ENCODE assay signal across 22 mouse cellular contexts in genomic region chr4:62477542-62478244, GRCm38 (mm10). TPM values are rescaled to one million over a fixed set of nuclear protein-coding genes. Genes with fewer than 3 reads are reported as not detected.
DNase-seq lines count a peak whose midpoint lies in the region; ATAC-seq and TF ChIP-seq lines count a peak whose summit lies in the region.
"Had no signal": no experiment of that assay in that cellular context is flagged by ENCODE, and none has a peak within 500 bp of the region (broad histone marks: within the 10 kb centered on the region; RNA-seq: fewer than 3 reads in every experiment).

No protein-coding gene starts in this region.

- H3K9me3 ChIP-seq in kidney, embryonic 16.5 days (ENCODE audit: low read length): no peaks in the 10 kb centered on the region
- H3K9me3 ChIP-seq in lung, postnatal 0 days (ENCODE audit: low read length): no peaks in the 10 kb centered on the region
- H3K9me3 ChIP-seq in intestine, embryonic 16.5 days (ENCODE audit: control insufficient read depth, low read length): no peaks in the 10 kb centered on the region
- H3K9me3 ChIP-seq in stomach, embryonic 15.5 days: no peaks in the 10 kb centered on the region
- H3K9me3 ChIP-seq: embryonic facial prominence, embryonic 13.5 days; heart, embryonic 10.5 days; hindbrain, embryonic 12.5 days had no signal

- peak; percentile 16; the same call in 1 of the 2 replicates for TF ChIP-seq EP300 in lung, postnatal 0 days (IDR thresholded peaks at IDR 0.05)

- H3K27ac ChIP-seq in kidney, embryonic 16.5 days (ENCODE audit: low read length): peak overlapping the region; percentile 39; the same call in 1 of the 2 replicates
- peak overlapping the region; percentile 47 for H3K27ac ChIP-seq in lung, postnatal 0 days (ENCODE audit: low read length)
- H3K27ac ChIP-seq in intestine, embryonic 16.5 days (ENCODE audit: low read length): peak overlapping the region; percentile 49; the same call in 1 of the 2 replicates
- peak overlapping the region; percentile 52; the same call in 1 of the 2 replicates for H3K27ac ChIP-seq in stomach, embryonic 15.5 days
- H3K27ac ChIP-seq: embryonic facial prominence, embryonic 13.5 days; heart, embryonic 10.5 days; hindbrain, embryonic 12.5 days had no signal

- no peak for TF ChIP-seq CTCF in lung, postnatal 0 days (IDR thresholded peaks at IDR 0.05)

- no peak for DNase-seq in kidney, postnatal 36 days
- DNase-seq in lung, postnatal 0 days (ENCODE audit: low spot score): peak; percentile 63
- no peak for DNase-seq in lung, postnatal 36 days
- no peak for DNase-seq in gastrocnemius, adult 18-20 months (ENCODE audit: low spot score)
- DNase-seq: adrenal gland, adult 2 months; adrenal gland, postnatal 25 days; cerebellum, adult 18-20 months; cerebellum, adult 9-11 months; cerebellum, postnatal 36 days; gastrocnemius, postnatal 10 days; heart, adult 18-20 months; heart, postnatal 10 days; heart, postnatal 4 days had no signal

- no peaks in the 10 kb centered on the region for H3K27me3 ChIP-seq in kidney, embryonic 16.5 days (ENCODE audit: insufficient read depth, low read length)
- H3K27me3 ChIP-seq in lung, postnatal 0 days (replicated peaks; ENCODE audit: insufficient read depth, low read length): no peaks in the 10 kb centered on the region
- no peaks in the 10 kb centered on the region for H3K27me3 ChIP-seq in intestine, embryonic 16.5 days (replicated peaks; ENCODE audit: control insufficient read depth, insufficient read depth, low read length)
- H3K27me3 ChIP-seq in stomach, embryonic 15.5 days (replicated peaks): no peaks in the 10 kb centered on the region

- ATAC-seq in kidney, embryonic 16.5 days (ENCODE audit: low FRiP score, low TSS enrichment): no peak
- peak; percentile 66 for ATAC-seq in lung, postnatal 0 days
- no peak for ATAC-seq in intestine, embryonic 16.5 days
- no peak for ATAC-seq in stomach, embryonic 15.5 days (ENCODE audit: insufficient read depth, low FRiP score, low read depth)
- ATAC-seq: forebrain, embryonic 14.5 days had no signal

- no peak overlapping the region for H3K9ac ChIP-seq in kidney, embryonic 16.5 days (replicated peaks; ENCODE audit: low read length)
- no peak overlapping the region for H3K9ac ChIP-seq in lung, postnatal 0 days (replicated peaks; ENCODE audit: low read depth)
- H3K9ac ChIP-seq in intestine, embryonic 16.5 days (ENCODE audit: low read depth, low read length): no peak overlapping the region
- H3K9ac ChIP-seq in stomach, embryonic 15.5 days: no peak overlapping the region
- H3K9ac ChIP-seq: embryonic facial prominence, embryonic 13.5 days; hindbrain, embryonic 12.5 days had no signal

- H3K4me1 ChIP-seq in kidney, embryonic 16.5 days (ENCODE audit: insufficient read depth, low read length): peaks cover 12% of the 10 kb centered on the region
- no peaks in the 10 kb centered on the region; the same call in 1 of the 2 replicates for H3K4me1 ChIP-seq in lung, postnatal 0 days (ENCODE audit: insufficient read depth, low read depth, low read length)
- no peaks in the 10 kb centered on the region for H3K4me1 ChIP-seq in intestine, embryonic 16.5 days (ENCODE audit: control insufficient read depth, insufficient read depth, low read length)
- H3K4me1 ChIP-seq in stomach, embryonic 15.5 days: no peaks in the 10 kb centered on the region

- H3K36me3 ChIP-seq in kidney, embryonic 16.5 days (ENCODE audit: insufficient read depth, low read length): no peaks in the 10 kb centered on the region
- no peaks in the 10 kb centered on the region for H3K36me3 ChIP-seq in lung, postnatal 0 days (ENCODE audit: insufficient read depth, low read length)
- H3K36me3 ChIP-seq in intestine, embryonic 16.5 days (ENCODE audit: control insufficient read depth, insufficient read depth, low read length): no peaks in the 10 kb centered on the region
- no peaks in the 10 kb centered on the region for H3K36me3 ChIP-seq in stomach, embryonic 15.5 days
- H3K36me3 ChIP-seq: embryonic facial prominence, embryonic 13.5 days; heart, embryonic 10.5 days; hindbrain, embryonic 12.5 days had no signal

- H3K4me3 ChIP-seq in kidney, embryonic 16.5 days (ENCODE audit: low read length): no peak overlapping the region
- no peak overlapping the region for H3K4me3 ChIP-seq in lung, postnatal 0 days (ENCODE audit: low read depth, low read length)
- no peak overlapping the region for H3K4me3 ChIP-seq in intestine, embryonic 16.5 days (ENCODE audit: low read length)
- H3K4me3 ChIP-seq in stomach, embryonic 15.5 days (replicated peaks): no peak overlapping the region
- H3K4me3 ChIP-seq: embryonic facial prominence, embryonic 13.5 days; heart, embryonic 10.5 days; hindbrain, embryonic 12.5 days had no signal

- 77% methylated on average over 6 of the region's 6 CpGs for WGBS in kidney, embryonic 16.5 days
- WGBS in lung, postnatal 0 days: 54% methylated on average over 6 of the region's 6 CpGs
- 57% methylated on average over 6 of the region's 6 CpGs for WGBS in intestine, embryonic 16.5 days
- WGBS in stomach, embryonic 15.5 days: 75% methylated on average over 6 of the region's 6 CpGs

- no peak overlapping the region for H3K4me2 ChIP-seq in kidney, embryonic 16.5 days (replicated peaks; ENCODE audit: low read depth, low read length)
- H3K4me2 ChIP-seq in lung, postnatal 0 days (replicated peaks; ENCODE audit: low read depth, low read length): no peak overlapping the region
- H3K4me2 ChIP-seq in intestine, embryonic 16.5 days (ENCODE audit: low read depth, low read length): no peak overlapping the region
- H3K4me2 ChIP-seq in stomach, embryonic 15.5 days: no peak overlapping the region
- H3K4me2 ChIP-seq: embryonic facial prominence, embryonic 13.5 days; hindbrain, embryonic 12.5 days had no signal

RNA-seq across cellular contexts. Expression of gene Bspry, which starts 2.2 kb away (rescaled TPM):
- 25.9 and 28.3 TPM in 2 replicates for polyA plus RNA-seq in kidney, embryonic 16.5 days (2015; fragmentation: Nextera tagmentation; extraction: Ambion mirVana)
- 26.8 and 33.0 TPM in 2 replicates for polyA plus RNA-seq in lung, postnatal 0 days (2015; fragmentation: Nextera tagmentation; extraction: Ambion mirVana)
- polyA plus RNA-seq in intestine, embryonic 16.5 days (2015; fragmentation: Nextera tagmentation; extraction: Ambion mirVana): 29.9 and 31.6 TPM in 2 replicates
- 28.4 and 29.9 TPM in 2 replicates for polyA plus RNA-seq in stomach, embryonic 15.5 days (2015; fragmentation: Nextera tagmentation; extraction: Ambion mirVana)
- not detected for total RNA-seq in gastrocnemius, adult 18-20 months (2021)
- total RNA-seq: heart, postnatal 4 days had no signal

RNA-seq across cellular contexts. Expression of gene Wdr31, which starts 7.0 kb away (rescaled TPM):
- 13.2 and 14.3 TPM in 2 replicates for polyA plus RNA-seq in kidney, embryonic 16.5 days (2015; fragmentation: Nextera tagmentation; extraction: Ambion mirVana)
- 5.2 and 6.1 TPM in 2 replicates for polyA plus RNA-seq in lung, postnatal 0 days (2015; fragmentation: Nextera tagmentation; extraction: Ambion mirVana)
- polyA plus RNA-seq in intestine, embryonic 16.5 days (2015; fragmentation: Nextera tagmentation; extraction: Ambion mirVana): 5.1 and 7.3 TPM in 2 replicates
- polyA plus RNA-seq in stomach, embryonic 15.5 days (2015; fragmentation: Nextera tagmentation; extraction: Ambion mirVana): 6.2 and 7.8 TPM in 2 replicates
- total RNA-seq in gastrocnemius, adult 18-20 months (2021): under 1 TPM; 0.25 to 0.64 TPM

RNA-seq across cellular contexts. Expression of gene Hdhd3, which starts 25.6 kb away (rescaled TPM):
- 17.3 and 20.6 TPM in 2 replicates for polyA plus RNA-seq in kidney, embryonic 16.5 days (2015; fragmentation: Nextera tagmentation; extraction: Ambion mirVana)
- polyA plus RNA-seq in lung, postnatal 0 days (2015; fragmentation: Nextera tagmentation; extraction: Ambion mirVana): 15.0 and 18.3 TPM in 2 replicates
- polyA plus RNA-seq in intestine, embryonic 16.5 days (2015; fragmentation: Nextera tagmentation; extraction: Ambion mirVana): 115 and 118 TPM in 2 replicates
- polyA plus RNA-seq in stomach, embryonic 15.5 days (2015; fragmentation: Nextera tagmentation; extraction: Ambion mirVana): 27.3 and 30.7 TPM in 2 replicates
- total RNA-seq in gastrocnemius, adult 18-20 months (2021): 1 to 10 TPM; 1.1 to 1.3 TPM

RNA-seq across cellular contexts. Expression of gene Alad, which starts 42.0 kb away (rescaled TPM):
- polyA plus RNA-seq in kidney, embryonic 16.5 days (2015; fragmentation: Nextera tagmentation; extraction: Ambion mirVana): 108 and 113 TPM in 2 replicates
- 110 and 111 TPM in 2 replicates for polyA plus RNA-seq in lung, postnatal 0 days (2015; fragmentation: Nextera tagmentation; extraction: Ambion mirVana)
- 189 and 191 TPM in 2 replicates for polyA plus RNA-seq in intestine, embryonic 16.5 days (2015; fragmentation: Nextera tagmentation; extraction: Ambion mirVana)
- polyA plus RNA-seq in stomach, embryonic 15.5 days (2015; fragmentation: Nextera tagmentation; extraction: Ambion mirVana): 121 and 142 TPM in 2 replicates
- 10 to 100 TPM; 29.5 to 32.4 TPM for total RNA-seq in gastrocnemius, adult 18-20 months (2021)

RNA-seq across cellular contexts. Expression of gene Rnf183, which starts 42.6 kb away (rescaled TPM):
- polyA plus RNA-seq in kidney, embryonic 16.5 days (2015; fragmentation: Nextera tagmentation; extraction: Ambion mirVana): 0.40 and 0.95 TPM in 2 replicates
- polyA plus RNA-seq in lung, postnatal 0 days (2015; fragmentation: Nextera tagmentation; extraction: Ambion mirVana): 0.15 TPM in 1 of 2 replicates, not detected in the other
- not detected in 2 replicates for polyA plus RNA-seq in intestine, embryonic 16.5 days (2015; fragmentation: Nextera tagmentation; extraction: Ambion mirVana)
- not detected in 2 replicates for polyA plus RNA-seq in stomach, embryonic 15.5 days (2015; fragmentation: Nextera tagmentation; extraction: Ambion mirVana)
- total RNA-seq in gastrocnemius, adult 18-20 months (2021): not detected
- total RNA-seq: adrenal gland, postnatal 25 days; gastrocnemius, postnatal 10 days; gastrocnemius, postnatal 4 days; heart, adult 18-20 months; heart, postnatal 10 days; heart, postnatal 4 days had no signal
- polyA plus RNA-seq: embryonic facial prominence, embryonic 13.5 days; forebrain, embryonic 14.5 days; heart, embryonic 10.5 days; heart, embryonic 14.5 days; hindbrain, embryonic 12.5 days had no signal
